Mouse (Mus musculus): ENCODE measurements around the gene Akap13. TPM values are rescaled to one million over a fixed set of nuclear protein-coding genes. Genes with fewer than 3 reads are reported as not detected.

The Akap13 gene
- total RNA-seq, 2 experiments from 2014 or later, result 94.0 to 95.4 TPM

- DNase-seq, result no peak
- intact Hi-C loops (cut with DNase I), result no loop called here
These were observed 339.8 kb downstream of the Akap13 start for GRCm38 (mm10) chr7:75795106-75795505.

GRCm38 (mm10) chr7:75796474-75796873 is 341.1 kb downstream of the Akap13 start:
- intact Hi-C loops (cut with DNase I), result no loop called here
- DNase-seq, result no peak

GRCm38 (mm10) chr7:75800530-75800929 is 345.2 kb downstream of the Akap13 start:
- intact Hi-C loops (cut with DNase I), result no loop called here
- no peak for DNase-seq

DNA sequence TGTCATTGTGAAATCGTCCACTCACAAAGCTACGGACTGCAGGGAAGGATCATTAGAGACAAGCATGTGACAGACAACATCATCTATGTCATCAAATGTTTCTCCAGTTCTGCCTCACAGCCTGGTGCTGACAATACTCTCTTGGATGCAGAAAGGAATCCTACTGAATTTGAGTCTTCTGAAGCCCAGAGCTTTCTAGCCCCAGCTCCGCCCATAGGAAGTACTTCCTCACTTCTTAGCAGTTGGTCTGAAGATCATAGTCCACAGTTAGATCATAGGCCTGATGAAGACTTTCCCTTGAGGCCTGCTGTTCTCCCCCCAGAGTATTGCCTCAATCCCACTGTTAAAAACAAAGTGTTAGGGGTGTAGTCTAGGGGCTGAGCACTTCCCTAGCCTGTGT is 345.7 kb downstream of the Akap13 start:
- intact Hi-C loops (cut with DNase I), result no loop called here
- no peak for DNase-seq

- intact Hi-C loops (cut with DNase I), result no loop called here
- DNase-seq, result no peak
These were observed 346.5 kb downstream of the Akap13 start for GRCm38 (mm10) chr7:75801621-75802358.

DNA sequence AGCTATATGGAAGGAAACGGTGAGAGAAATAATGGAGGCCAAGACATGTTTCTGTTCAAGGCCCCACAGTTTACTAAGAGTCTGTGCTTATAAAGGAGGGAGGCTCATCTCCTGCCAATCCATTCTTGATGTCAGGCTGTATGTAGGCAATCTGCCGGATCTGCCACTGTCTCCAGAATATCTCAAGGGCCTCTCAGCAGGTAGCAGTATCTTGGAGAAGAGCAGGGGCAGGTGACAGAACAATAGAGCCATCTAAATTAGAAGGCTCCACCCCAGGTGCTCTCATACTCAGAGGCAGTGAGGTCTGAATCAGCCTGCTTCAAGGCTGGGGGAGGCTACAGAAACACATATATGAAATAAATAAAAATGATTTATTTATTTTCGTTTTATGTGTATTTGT is 347.6 kb downstream of the Akap13 start:
- no peak for DNase-seq
- intact Hi-C loops (cut with DNase I), result no loop called here

Small RNAs within 50 kb of the gene (microRNA-seq; reads per million reads assigned to microRNA genes)
- gene Gm23251, result 0 reads per million in 2 experiments

Other genes with a start within 250 kb of the Akap13 start
- gene Sv2b, start 146.3 kb upstream of the Akap13 start, total RNA-seq (2021), result under 1 TPM; 0.27 to 0.98 TPM

Measured in heart, postnatal 10 days (tissue).